Mouse (Mus musculus): ENCODE data around the gene Cacna2d4. TPM values are rescaled to one million over a fixed set of nuclear protein-coding genes. Genes with fewer than 3 reads are reported as not detected.
A peak's percentile ranks its signal among the peaks of the same experiment; 100 is the strongest.
"Not testable (repeated sequence)": the region's sequence is repeated elsewhere in the genome, so short reads cannot be mapped to it uniquely, and the experiment has no call there.

Cacna2d4 gene
- polyA plus RNA-seq, 1 experiment from 2014 or later: not detected

GRCm38 (mm10) chr6:119338121-119338912 is 102.0 kb downstream of the Cacna2d4 start:
- DNase-seq (ENCODE audit: low spot score): no peak
- WGBS: 45% methylated on average over 11 of the region's 11 CpGs
- Histone ChIP-seq H3K36me3 (no peaks in the 10 kb centered on the region), H3K9me3 (no peaks in the 10 kb centered on the region), H3K27ac (no peak overlapping the region), H3K27me3 (ENCODE audit: insufficient read depth, poor library complexity, severe bottlenecking) (peaks cover 26% of the 10 kb centered on the region), H3K4me1 (peaks cover 26% of the 10 kb centered on the region), H3K4me3 (no peak overlapping the region)

- H3K4me3 ChIP-seq: no peak overlapping the region
- no peak overlapping the region for H3K27ac ChIP-seq
- no peaks in the 10 kb centered on the region for H3K36me3 ChIP-seq
- DNase-seq (ENCODE audit: low spot score): no peak
- no peaks in the 10 kb centered on the region for H3K9me3 ChIP-seq
- H3K4me1 ChIP-seq: peaks cover 17% of the 10 kb centered on the region; the same call in 1 of the 2 replicates
- 0 out of 2 replicates have a peak, but pooled peaks cover 10% of the 10 kb centered on the region for H3K27me3 ChIP-seq (ENCODE audit: insufficient read depth, poor library complexity, severe bottlenecking)
These were observed 105.1 kb downstream of the Cacna2d4 start for GRCm38 (mm10) chr6:119341409-119341808.

GRCm38 (mm10) chr6:119346257-119346656 is 109.9 kb downstream of the Cacna2d4 start:
- no peak overlapping the region for H3K27ac ChIP-seq
- 62% methylated on average over 10 of the region's 10 CpGs for whole genome bisulfite sequencing

GRCm38 (mm10) chr6:119347813-119348212 is 111.5 kb downstream of the Cacna2d4 start:
- no peaks in the 10 kb centered on the region for H3K9me3 ChIP-seq
- DNase-seq (ENCODE audit: low spot score): no peak
- H3K4me3 ChIP-seq: no peak overlapping the region
- peaks cover 33% of the 10 kb centered on the region for H3K4me1 ChIP-seq
- WGBS: 68% methylated on average over 5 of the region's 5 CpGs
- H3K36me3 ChIP-seq: no peaks in the 10 kb centered on the region
- no peak overlapping the region for H3K27ac ChIP-seq
- 0 out of 2 replicates have a peak, but pooled peaks cover 16% of the 10 kb centered on the region for H3K27me3 ChIP-seq (ENCODE audit: insufficient read depth, poor library complexity, severe bottlenecking)

More at GRCm38 (mm10) chr6:119346257-119346656, 109.9 kb downstream of the Cacna2d4 start:
- H3K9me3 ChIP-seq: no peaks in the 10 kb centered on the region
- H3K36me3 ChIP-seq: no peaks in the 10 kb centered on the region
- DNase-seq (ENCODE audit: low spot score): no peak
- 0 out of 2 replicates have a peak, but pooled peaks cover 16% of the 10 kb centered on the region for H3K27me3 ChIP-seq (ENCODE audit: insufficient read depth, poor library complexity, severe bottlenecking)
- H3K4me3 ChIP-seq: no peak overlapping the region
- H3K4me1 ChIP-seq: peaks cover 20% of the 10 kb centered on the region

GRCm38 (mm10) chr6:119348234-119348633 is 111.9 kb downstream of the Cacna2d4 start:
- 8% methylated on average over 1 of the region's 1 CpGs for WGBS
- Histone ChIP-seq H3K27ac (no peak overlapping the region), H3K36me3 (peaks cover 1% of the 10 kb centered on the region), H3K27me3 (ENCODE audit: insufficient read depth, poor library complexity, severe bottlenecking) (0 out of 2 replicates have a peak, but pooled peaks cover 15% of the 10 kb centered on the region), H3K4me1 (peaks cover 33% of the 10 kb centered on the region), H3K9me3 (no peaks in the 10 kb centered on the region), H3K4me3 (no peak overlapping the region)
- peak; percentile 87 for DNase-seq (ENCODE audit: low spot score)

- H3K27ac ChIP-seq: no peak overlapping the region
- 88% methylated on average over 9 of the region's 9 CpGs for WGBS
- DNase-seq (ENCODE audit: low spot score): no peak
- peaks cover 27% of the 10 kb centered on the region for H3K36me3 ChIP-seq
- H3K9me3 ChIP-seq: no peaks in the 10 kb centered on the region
- peaks cover 33% of the 10 kb centered on the region for H3K4me1 ChIP-seq
- H3K27me3 ChIP-seq (ENCODE audit: insufficient read depth, poor library complexity, severe bottlenecking): 0 out of 2 replicates have a peak, but pooled peaks cover 6% of the 10 kb centered on the region
- no peak overlapping the region for H3K4me3 ChIP-seq
These were observed 114.4 kb downstream of the Cacna2d4 start for GRCm38 (mm10) chr6:119350703-119351198.

GRCm38 (mm10) chr6:119351656-119352055 is 115.3 kb downstream of the Cacna2d4 start:
- no peak for DNase-seq (ENCODE audit: low spot score)
- 69% methylated on average over 8 of the region's 8 CpGs for WGBS
- H3K27ac ChIP-seq: no peak overlapping the region

GRCm38 (mm10) chr6:119352501-119352900 is 116.2 kb downstream of the Cacna2d4 start:
- Histone ChIP-seq H3K4me1 (peaks cover 26% of the 10 kb centered on the region), H3K4me3 (no peak overlapping the region), H3K27ac (no peak overlapping the region), H3K9me3 (no peaks in the 10 kb centered on the region), H3K36me3 (peaks cover 42% of the 10 kb centered on the region), H3K27me3 (ENCODE audit: insufficient read depth, poor library complexity, severe bottlenecking) (no peaks in the 10 kb centered on the region)
- 79% methylated on average over 6 of the region's 6 CpGs for WGBS
- DNase-seq (ENCODE audit: low spot score): no peak

More at GRCm38 (mm10) chr6:119351656-119352055, 115.3 kb downstream of the Cacna2d4 start:
- Histone ChIP-seq H3K27me3 (ENCODE audit: insufficient read depth, poor library complexity, severe bottlenecking) (0 out of 2 replicates have a peak, but pooled peaks cover 6% of the 10 kb centered on the region), H3K4me3 (no peak overlapping the region), H3K36me3 (peaks cover 36% of the 10 kb centered on the region), H3K4me1 (peaks cover 26% of the 10 kb centered on the region), H3K9me3 (no peaks in the 10 kb centered on the region)

GRCm38 (mm10) chr6:119358020-119358571 is 121.8 kb downstream of the Cacna2d4 start:
- DNase-seq (ENCODE audit: low spot score): no peak
- 92% methylated on average over 8 of the region's 8 CpGs for WGBS
- Histone ChIP-seq H3K9me3 (no peaks in the 10 kb centered on the region), H3K36me3 (peaks cover 81% of the 10 kb centered on the region), H3K4me1 (0 out of 2 replicates have a peak, but pooled peaks cover 5% of the 10 kb centered on the region), H3K4me3 (no peak overlapping the region), H3K27ac (no peak overlapping the region), H3K27me3 (ENCODE audit: insufficient read depth, poor library complexity, severe bottlenecking) (no peaks in the 10 kb centered on the region)

- H3K4me1 ChIP-seq; H3K4me3 ChIP-seq; H3K9me3 ChIP-seq; DNase-seq (ENCODE audit: low spot score); H3K27me3 ChIP-seq (ENCODE audit: insufficient read depth, poor library complexity, severe bottlenecking); H3K27ac ChIP-seq: not testable (repeated sequence)
- 88% methylated on average over 6 of the region's 6 CpGs for WGBS
- peaks cover 70% of the 10 kb centered on the region for H3K36me3 ChIP-seq
These were observed 123.9 kb downstream of the Cacna2d4 start for GRCm38 (mm10) chr6:119360250-119360649.

- Histone ChIP-seq H3K4me1 (0 out of 2 replicates have a peak, but pooled peaks cover 5% of the 10 kb centered on the region), H3K9me3 (no peaks in the 10 kb centered on the region)
- WGBS: 62% methylated on average over 3 of the region's 3 CpGs
These were observed 124.8 kb downstream of the Cacna2d4 start for GRCm38 (mm10) chr6:119360925-119361702.

GRCm38 (mm10) chr6:119363593-119363992 is 127.3 kb downstream of the Cacna2d4 start:
- 89% methylated on average over 5 of the region's 5 CpGs for WGBS
- H3K27me3 ChIP-seq (ENCODE audit: insufficient read depth, poor library complexity, severe bottlenecking): no peaks in the 10 kb centered on the region
- H3K4me1 ChIP-seq: 0 out of 2 replicates have a peak, but pooled peaks cover 5% of the 10 kb centered on the region
- peaks cover 57% of the 10 kb centered on the region for H3K36me3 ChIP-seq
- DNase-seq (ENCODE audit: low spot score): no peak
- H3K27ac ChIP-seq: no peak overlapping the region
- no peaks in the 10 kb centered on the region for H3K9me3 ChIP-seq
- no peak overlapping the region for H3K4me3 ChIP-seq

More at GRCm38 (mm10) chr6:119360925-119361702, 124.8 kb downstream of the Cacna2d4 start:
- no peak overlapping the region for H3K27ac ChIP-seq
- no peaks in the 10 kb centered on the region for H3K27me3 ChIP-seq (ENCODE audit: insufficient read depth, poor library complexity, severe bottlenecking)
- no peak overlapping the region for H3K4me3 ChIP-seq
- DNase-seq (ENCODE audit: low spot score): no peak
- H3K36me3 ChIP-seq: peaks cover 70% of the 10 kb centered on the region
